Mouse (Mus musculus) lung, embryonic 16.5 days (tissue): ENCODE measurements around the gene Pax2. TPM values are rescaled to one million over a fixed set of nuclear protein-coding genes. Genes with fewer than 3 reads are reported as not detected.
A peak's percentile ranks its signal among the peaks of the same experiment; 100 is the strongest.

Experiments
- ATAC-seq: fragments of 200-750 bp; cut with Nextera tagmentation; 2 replicates; pipeline ENCODE4 v1.8.0; 2017; ENCODE audit warnings: low read depth, mild to moderate bottlenecking, moderate library complexity
- H3K27ac ChIP-seq: fragments of 300-500 bp; sonication (generic); 2 replicates; pipeline ENCODE4 v1.5.1; 2014; ENCODE audit warnings: mild to moderate bottlenecking, control low read depth, low read length
- H3K27me3 ChIP-seq: fragments of 300-500 bp; sonication (generic); 2 replicates; pipeline ENCODE4 v1.6.1; 2014; ENCODE audit warnings: low read depth, low read length, mixed read lengths; ENCODE audit not compliant: control insufficient read depth, insufficient read depth
- H3K36me3 ChIP-seq: fragments of 300-500 bp; sonication (generic); 2 replicates; pipeline ENCODE4 v1.6.1; 2014; ENCODE audit warnings: low read length; ENCODE audit not compliant: control insufficient read depth, insufficient read depth
- H3K4me1 ChIP-seq: fragments of 300-500 bp; sonication (generic); replicated peaks from 2 replicates; pipeline ENCODE4 v1.6.1; 2014; ENCODE audit warnings: low read length, mixed read lengths; ENCODE audit not compliant: control insufficient read depth, insufficient read depth
- H3K4me2 ChIP-seq: fragments of 300-500 bp; sonication (generic); 2 replicates; pipeline ENCODE4 v1.6.1; 2014; ENCODE audit warnings: low read depth, low read length, control low read depth
- H3K4me3 ChIP-seq: fragments of 300-500 bp; sonication (generic); 2 replicates; pipeline ENCODE4 v1.5.1; 2014; ENCODE audit warnings: mild to moderate bottlenecking, low read length, control low read depth
- H3K9ac ChIP-seq: fragments of 300-500 bp; sonication (generic); 2 replicates; pipeline ENCODE4 v1.6.1; 2014; ENCODE audit warnings: low read length, control low read depth
- H3K9me3 ChIP-seq: fragments of 300-500 bp; sonication (generic); 2 replicates; pipeline ENCODE4 v1.6.1; 2016; ENCODE audit warnings: low read length; ENCODE audit not compliant: control insufficient read depth
- WGBS: fragments of 180-500 bp; shearing (Covaris S2); extraction: QIAGEN DNeasy Blood & Tissue Kit; methylation state at CpG from one replicate; pipeline ENCODE4 v1.1.7; 2014; 5-methylcytosine and 5-hydroxymethylcytosine counted together
- polyA plus RNA-seq: library from polyadenylated mRNA; unstranded; fragments of >200 nt; fragmentation: Nextera tagmentation; extraction: Ambion mirVana; gene quantifications from 2 replicates; pipeline ENCODE4 v1.2.1, GENCODE M21; 2015

Gene Pax2
- polyA plus RNA-seq, 1 experiment from 2014 or later: not detected

DNA sequence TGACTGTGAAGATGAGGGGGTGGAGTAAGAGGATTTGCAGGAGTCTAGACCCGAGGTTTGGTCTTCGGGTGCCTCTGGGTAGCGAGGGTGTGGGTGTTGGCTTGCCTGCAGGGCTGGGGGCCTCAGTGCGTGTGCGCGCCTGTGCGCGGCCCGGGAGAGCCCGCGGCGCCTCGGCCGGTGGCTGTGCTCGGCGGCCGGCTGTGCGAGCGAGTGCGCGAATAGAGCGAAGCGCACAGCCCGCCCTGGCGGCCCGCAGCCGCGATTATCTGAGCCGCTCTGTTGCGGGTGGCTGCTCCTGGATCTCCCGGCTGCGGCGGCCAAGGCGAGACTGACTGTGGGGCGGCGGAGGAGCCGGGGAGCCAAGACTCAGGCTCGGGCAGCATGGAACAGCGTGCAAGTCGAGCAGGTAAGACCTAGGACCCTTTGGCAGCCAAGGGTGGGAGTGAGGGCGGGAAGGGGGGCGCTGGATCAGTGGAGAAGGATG lies 9.3 kb upstream of the Pax2 start:
- H3K4me1 ChIP-seq: peaks cover 20% of the 10 kb centered on the region
- 2% methylated on average over 39 of the region's 42 CpGs for WGBS
- H3K4me3 ChIP-seq: peak overlapping the region; percentile 19; the same call in 1 of the 2 replicates
- H3K36me3 ChIP-seq: no peaks in the 10 kb centered on the region
- peak overlapping the region; percentile 39 for H3K4me2 ChIP-seq
- ATAC-seq: no peak
- H3K27ac ChIP-seq: no peak overlapping the region
- no peaks in the 10 kb centered on the region for H3K9me3 ChIP-seq
- peaks cover 86% of the 10 kb centered on the region for H3K27me3 ChIP-seq
- H3K9ac ChIP-seq: no peak overlapping the region; the same call in 1 of the 2 replicates

GRCm38 (mm10) chr19:44747471-44747870 lies 8.4 kb upstream of the Pax2 start:
- H3K4me1 ChIP-seq: peaks cover 11% of the 10 kb centered on the region
- no peak overlapping the region for H3K27ac ChIP-seq
- no peak overlapping the region for H3K9ac ChIP-seq
- no peak overlapping the region for H3K4me3 ChIP-seq
- no peaks in the 10 kb centered on the region for H3K9me3 ChIP-seq
- 14% methylated on average over 4 of the region's 4 CpGs for WGBS
- no peak for ATAC-seq
- no peak overlapping the region for H3K4me2 ChIP-seq
- no peaks in the 10 kb centered on the region for H3K36me3 ChIP-seq
- H3K27me3 ChIP-seq: peaks cover 91% of the 10 kb centered on the region

DNA sequence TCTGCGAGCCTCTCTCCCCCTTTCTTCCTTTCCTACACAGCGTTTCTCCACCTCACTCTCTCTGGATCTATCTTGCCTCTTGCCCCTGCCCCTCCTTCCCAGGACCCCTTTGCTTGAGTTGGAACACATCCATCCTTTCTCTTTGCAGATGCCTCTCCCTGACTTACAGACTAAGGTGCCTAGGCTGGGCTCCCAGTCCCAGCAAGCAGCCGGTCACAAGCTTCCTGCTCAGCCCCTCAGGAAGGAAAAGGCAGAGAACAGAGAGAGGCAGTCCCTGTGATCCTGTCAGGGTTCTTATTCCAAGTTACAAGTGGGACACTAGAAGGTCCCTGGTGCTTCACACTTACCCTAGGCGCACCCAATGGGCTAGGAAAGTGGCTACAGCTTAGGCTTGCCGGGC lies 7.6 kb upstream of the Pax2 start:
- Histone ChIP-seq H3K9ac (no peak overlapping the region), H3K27ac (no peak overlapping the region), H3K36me3 (no peaks in the 10 kb centered on the region), H3K27me3 (peaks cover 95% of the 10 kb centered on the region), H3K9me3 (no peaks in the 10 kb centered on the region), H3K4me1 (peaks cover 8% of the 10 kb centered on the region), H3K4me3 (no peak overlapping the region), H3K4me2 (no peak overlapping the region)
- 5% methylated on average over 5 of the region's 5 CpGs for WGBS
- no peak for ATAC-seq

GRCm38 (mm10) chr19:44749061-44749990 lies 6.5 kb upstream of the Pax2 start:
- ATAC-seq: no peak
- H3K9ac ChIP-seq: no peak overlapping the region
- no peak overlapping the region for H3K4me2 ChIP-seq
- 6% methylated on average over 18 of the region's 18 CpGs for WGBS
- peaks cover 8% of the 10 kb centered on the region for H3K4me1 ChIP-seq
- no peaks in the 10 kb centered on the region for H3K36me3 ChIP-seq
- no peak overlapping the region for H3K27ac ChIP-seq
- H3K4me3 ChIP-seq: no peak overlapping the region
- no peaks in the 10 kb centered on the region for H3K9me3 ChIP-seq
- H3K27me3 ChIP-seq: peaks cover 95% of the 10 kb centered on the region

DNA sequence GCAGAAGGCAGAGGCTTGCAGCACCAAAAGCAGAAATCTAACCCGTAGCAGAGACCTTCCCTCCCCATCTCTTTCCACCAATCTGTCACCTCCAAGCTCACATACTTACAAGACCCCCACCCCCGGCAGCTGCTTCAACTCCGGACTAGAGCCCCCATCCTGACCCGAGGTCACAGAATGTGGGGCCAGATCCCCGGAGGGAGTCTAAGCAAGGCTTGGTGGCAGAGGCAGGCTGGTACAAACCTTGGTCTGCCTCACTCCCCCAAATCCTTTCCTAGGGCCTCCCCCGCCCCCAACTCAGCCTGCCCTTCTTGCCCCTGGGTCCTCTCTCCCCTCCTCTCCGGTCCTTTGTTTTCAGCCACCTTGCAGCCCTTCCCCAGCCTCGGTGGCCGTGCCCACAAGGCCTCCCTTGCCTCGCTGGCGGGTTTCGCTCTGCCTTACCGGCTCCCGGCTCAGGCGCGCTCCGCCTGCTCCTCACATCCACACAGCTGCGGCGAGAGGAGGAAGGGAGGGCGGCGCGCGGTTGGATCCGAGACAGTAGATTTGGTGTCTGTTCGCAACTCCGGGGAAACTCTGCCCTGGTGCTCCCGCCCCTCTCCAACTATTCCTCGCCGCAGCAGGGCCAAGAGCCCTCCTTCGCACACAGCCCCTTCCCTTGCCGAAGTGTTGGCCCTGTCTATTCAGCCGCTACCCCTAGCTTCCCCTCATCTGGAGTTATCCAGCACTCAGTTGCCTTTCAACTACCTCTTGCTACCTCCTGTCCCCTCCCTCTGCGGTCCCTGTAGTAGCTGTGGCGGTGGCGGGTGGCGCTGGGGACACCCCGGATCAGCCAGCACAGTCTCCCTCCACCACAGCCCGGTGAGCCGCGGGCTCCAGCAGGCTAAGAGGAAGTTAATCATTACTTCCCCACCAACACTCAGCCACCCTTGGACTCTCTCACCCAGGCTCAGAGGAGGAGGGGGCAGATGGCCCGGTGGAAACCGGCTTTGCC lies 5.5 kb upstream of the Pax2 start:
- peak overlapping the region; percentile 29; the same call in 1 of the 2 replicates for H3K9ac ChIP-seq
- H3K27ac ChIP-seq: no peak overlapping the region
- no peaks in the 10 kb centered on the region for H3K36me3 ChIP-seq
- H3K4me1 ChIP-seq: peaks cover 8% of the 10 kb centered on the region
- peak overlapping the region; percentile 32 for H3K4me3 ChIP-seq
- H3K9me3 ChIP-seq: no peaks in the 10 kb centered on the region
- WGBS: under 1% methylated on average over 42 of the region's 42 CpGs
- peak overlapping the region; percentile 54 for H3K4me2 ChIP-seq
- peak; percentile 82 for ATAC-seq
- peaks cover 95% of the 10 kb centered on the region for H3K27me3 ChIP-seq

GRCm38 (mm10) chr19:44751042-44751441 lies 4.8 kb upstream of the Pax2 start:
- ATAC-seq: no peak; the same call in 1 of the 2 replicates
- no peak overlapping the region for H3K4me3 ChIP-seq
- H3K9ac ChIP-seq: no peak overlapping the region
- 1% methylated on average over 9 of the region's 9 CpGs for WGBS
- H3K4me1 ChIP-seq: peaks cover 13% of the 10 kb centered on the region
- H3K4me2 ChIP-seq: peak overlapping the region; percentile 54
- H3K27ac ChIP-seq: no peak overlapping the region
- no peaks in the 10 kb centered on the region for H3K9me3 ChIP-seq
- no peaks in the 10 kb centered on the region for H3K36me3 ChIP-seq
- peaks cover 95% of the 10 kb centered on the region for H3K27me3 ChIP-seq

- Histone ChIP-seq H3K27me3 (peaks cover 95% of the 10 kb centered on the region), H3K4me1 (peaks cover 18% of the 10 kb centered on the region), H3K27ac (no peak overlapping the region), H3K9ac (no peak overlapping the region), H3K4me2 (no peak overlapping the region), H3K4me3 (no peak overlapping the region), H3K9me3 (no peaks in the 10 kb centered on the region), H3K36me3 (no peaks in the 10 kb centered on the region)
- 11% methylated on average over 3 of the region's 3 CpGs for WGBS
- no peak for ATAC-seq
Observed at GRCm38 (mm10) chr19:44751551-44751950, 4.3 kb upstream of the Pax2 start.

DNA sequence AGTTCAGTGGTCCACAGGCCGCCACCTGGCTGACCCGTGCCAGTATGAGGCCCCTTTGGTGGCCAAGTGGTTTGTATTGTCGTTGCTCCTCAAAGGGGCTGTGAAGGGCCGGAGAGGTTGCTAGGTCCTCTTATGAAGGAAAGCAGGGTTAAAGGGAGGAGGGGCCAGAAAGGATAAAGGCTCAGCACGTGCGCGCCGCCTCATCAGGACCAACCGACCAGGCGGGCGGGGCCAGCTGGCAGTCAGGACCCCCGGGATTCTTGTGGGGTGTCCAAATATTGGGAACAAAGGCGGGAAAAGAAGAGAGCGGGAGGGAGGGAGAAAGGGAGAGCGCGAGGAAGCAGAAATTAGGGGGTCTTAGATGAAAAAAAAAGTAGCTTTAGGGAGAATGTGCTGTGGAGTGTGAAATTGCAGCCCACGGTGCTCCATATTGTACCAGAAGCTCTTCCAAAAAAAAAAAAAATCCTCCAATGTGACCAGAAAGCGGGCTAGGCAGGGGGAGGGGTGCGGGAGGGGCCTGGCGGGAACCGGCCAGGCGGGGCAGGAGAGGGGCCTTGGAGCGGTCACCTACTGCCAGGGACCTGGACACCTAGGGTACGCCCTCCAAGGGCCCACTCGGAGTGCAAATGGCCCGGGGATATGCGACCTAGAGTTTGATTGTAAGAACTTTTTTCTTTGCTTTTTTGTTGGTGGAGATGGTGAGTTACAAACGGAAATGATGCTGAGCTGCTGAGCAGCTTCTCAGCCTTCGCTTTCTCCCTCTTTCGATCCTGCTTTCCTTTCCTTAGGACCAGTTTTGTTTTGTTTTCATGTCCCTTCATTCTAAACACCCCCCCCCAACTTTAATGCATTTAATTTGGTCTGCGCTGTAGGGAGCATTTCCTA lies 3.5 kb upstream of the Pax2 start:
- Histone ChIP-seq H3K4me1 (peaks cover 25% of the 10 kb centered on the region), H3K4me2 (no peak overlapping the region), H3K9me3 (no peaks in the 10 kb centered on the region), H3K9ac (no peak overlapping the region), H3K36me3 (no peaks in the 10 kb centered on the region), H3K27me3 (peaks cover 97% of the 10 kb centered on the region), H3K27ac (no peak overlapping the region), H3K4me3 (no peak overlapping the region)
- WGBS: 2% methylated on average over 31 of the region's 31 CpGs
- no peak for ATAC-seq
